Mouse (Mus musculus): Measurements from ENCODE around the gene Pgbd5. TPM values are rescaled to one million over a fixed set of nuclear protein-coding genes. Genes with fewer than 3 reads are reported as not detected.

The Pgbd5 gene
- polyA plus RNA-seq (2016; fragmentation: Nextera tagmentation; extraction: Ambion mirVana) = 2.1 and 2.3 TPM in 2 replicates

DNA sequence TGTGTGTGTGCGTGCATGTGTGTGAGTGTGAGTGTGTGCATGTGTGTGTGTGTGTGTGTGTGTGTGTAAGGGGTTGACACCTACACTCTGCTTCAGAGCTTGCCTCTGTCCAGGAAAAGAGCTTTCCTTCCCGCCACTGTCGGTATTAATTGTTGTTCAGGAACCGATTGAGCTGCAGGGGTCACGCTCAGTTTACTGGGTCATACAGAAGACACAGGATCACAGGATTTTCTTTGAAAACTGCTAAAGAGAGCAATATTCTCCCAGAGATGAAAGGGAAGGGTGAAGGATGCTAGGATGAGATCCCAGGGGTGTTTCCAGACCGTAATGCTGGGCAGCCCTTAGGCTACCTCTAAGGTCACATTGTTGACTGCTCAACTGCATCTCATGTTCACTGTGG, at the start of gene Pgbd5:
Pgbd5 (minus strand) TSS at position 101 of the 400 bp plus-strand sequence.
- Histone ChIP-seq H3K9me3 (replicated peaks) (no peaks in the 10 kb centered on the region), H3K27ac (replicated peaks) (no peak within 1 kb of the TSS), H3K27me3 (ENCODE audit: low read depth, poor library complexity, severe bottlenecking) (no peaks in the 10 kb centered on the region), H3K4me3 (no peak within 1 kb of the TSS), H3K36me3 (no peaks in the 10 kb centered on the region), H3K4me1 (peaks cover 15% of the 10 kb centered on the region)
- WGBS = 83% methylated on average over 6 of the region's 6 CpGs
- DNase-seq (ENCODE audit: low spot score) = no peak

DNA sequence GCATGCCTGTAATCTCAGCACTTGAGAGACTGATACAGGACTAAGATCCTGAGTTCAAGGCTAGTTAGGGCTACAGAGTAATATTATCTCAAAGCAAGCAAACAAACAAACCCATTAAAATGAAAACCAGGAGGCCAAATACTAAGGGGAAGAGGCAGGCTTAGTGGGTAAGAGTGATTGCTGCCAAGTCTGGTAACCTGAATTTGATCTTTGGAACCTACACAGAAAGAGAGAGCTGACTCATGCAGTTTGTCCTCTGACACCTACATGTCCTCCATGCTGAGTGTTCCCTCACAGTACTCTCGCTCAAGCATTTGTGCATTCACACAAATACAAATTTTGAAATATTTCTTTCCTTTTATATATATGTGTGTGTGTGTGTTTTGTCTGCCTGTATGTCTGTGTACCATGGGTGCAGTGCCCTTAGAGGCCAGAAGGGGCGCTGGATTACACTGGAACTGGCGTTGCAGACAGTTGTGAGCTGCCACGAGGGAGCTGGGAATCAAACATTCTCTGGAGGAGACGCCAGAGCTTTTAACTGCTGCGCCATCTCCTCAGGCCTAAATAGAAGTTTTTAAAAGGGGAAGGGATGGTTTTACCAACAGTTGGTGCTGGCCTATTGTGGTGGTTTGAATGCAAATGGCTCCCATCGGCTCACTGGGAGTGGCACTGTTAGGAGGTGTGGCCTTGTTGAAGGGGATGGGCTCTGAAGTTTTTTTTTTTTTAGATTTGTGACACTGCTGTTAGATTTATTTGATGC, 44.1 kb upstream of the Pgbd5 start:
- Histone ChIP-seq H3K9me3 (replicated peaks) (no peaks in the 10 kb centered on the region), H3K27me3 (ENCODE audit: low read depth, poor library complexity, severe bottlenecking) (no peaks in the 10 kb centered on the region), H3K4me1 (peaks cover 4% of the 10 kb centered on the region; the same call in 1 of the 2 replicates), H3K4me3 (no peak overlapping the region), H3K36me3 (no peaks in the 10 kb centered on the region), H3K27ac (replicated peaks) (no peak overlapping the region)
- no peak for DNase-seq (ENCODE audit: low spot score)
- WGBS = 71% methylated on average over 7 of the region's 7 CpGs

DNA sequence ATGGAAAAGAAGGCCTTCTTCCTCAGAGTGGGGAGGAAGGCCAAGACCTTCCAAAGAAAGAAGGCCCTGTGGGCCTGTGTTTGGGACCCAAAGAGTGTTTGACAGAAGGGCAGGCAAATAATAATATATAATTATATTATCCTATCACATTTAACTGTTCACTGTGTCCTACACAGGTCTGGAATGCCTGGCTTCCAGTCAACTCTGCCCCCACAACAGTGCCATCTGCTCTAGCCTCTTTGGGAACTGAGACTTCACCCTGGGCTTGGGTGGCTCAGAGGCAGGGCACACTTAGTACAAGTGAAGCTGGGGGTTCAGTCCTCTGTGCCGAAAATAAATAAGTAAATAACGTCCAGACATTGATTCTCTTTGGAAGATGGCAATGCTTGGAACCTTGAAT, 43.3 kb upstream of the Pgbd5 start:
- WGBS = 90% methylated on average over 2 of the region's 2 CpGs
- peaks cover 4% of the 10 kb centered on the region; the same call in 1 of the 2 replicates for H3K4me1 ChIP-seq

DNA sequence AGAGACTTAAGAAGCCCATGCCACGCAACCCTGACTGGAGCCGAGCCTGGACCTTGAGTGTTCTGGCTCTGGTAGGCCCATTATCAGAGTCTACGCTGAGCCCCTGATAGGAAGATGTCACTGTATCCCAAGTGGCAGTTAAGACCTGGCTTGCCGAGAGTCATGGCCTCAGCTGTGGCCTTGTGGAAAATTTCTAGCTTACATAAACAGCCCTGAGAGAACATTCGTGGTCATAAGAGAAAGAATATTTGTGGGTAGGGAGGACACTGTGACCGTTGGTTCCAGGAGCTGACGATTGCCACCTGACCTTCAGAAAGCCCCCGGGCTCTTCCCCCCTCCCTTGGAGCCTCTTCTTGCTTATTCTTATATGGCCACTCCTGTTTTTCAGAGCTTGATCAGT, 40.9 kb upstream of the Pgbd5 start:
- H3K27ac ChIP-seq (replicated peaks) = no peak overlapping the region
- 86% methylated on average over 8 of the region's 8 CpGs for WGBS
- no peak overlapping the region for H3K4me3 ChIP-seq
- H3K4me1 ChIP-seq = 0 out of 2 replicates have a peak, but pooled peaks cover 7% of the 10 kb centered on the region
- no peaks in the 10 kb centered on the region for H3K9me3 ChIP-seq (replicated peaks)
- H3K36me3 ChIP-seq = no peaks in the 10 kb centered on the region
- no peak for DNase-seq (ENCODE audit: low spot score)
- no peaks in the 10 kb centered on the region for H3K27me3 ChIP-seq (ENCODE audit: low read depth, poor library complexity, severe bottlenecking)

More for the DNA sequence above, 43.3 kb upstream of the Pgbd5 start:
- no peaks in the 10 kb centered on the region for H3K9me3 ChIP-seq (replicated peaks)
- H3K27ac ChIP-seq (replicated peaks) = no peak overlapping the region
- H3K4me3 ChIP-seq = no peak overlapping the region
- H3K36me3 ChIP-seq = no peaks in the 10 kb centered on the region
- no peak for DNase-seq (ENCODE audit: low spot score)
- no peaks in the 10 kb centered on the region for H3K27me3 ChIP-seq (ENCODE audit: low read depth, poor library complexity, severe bottlenecking)

DNA sequence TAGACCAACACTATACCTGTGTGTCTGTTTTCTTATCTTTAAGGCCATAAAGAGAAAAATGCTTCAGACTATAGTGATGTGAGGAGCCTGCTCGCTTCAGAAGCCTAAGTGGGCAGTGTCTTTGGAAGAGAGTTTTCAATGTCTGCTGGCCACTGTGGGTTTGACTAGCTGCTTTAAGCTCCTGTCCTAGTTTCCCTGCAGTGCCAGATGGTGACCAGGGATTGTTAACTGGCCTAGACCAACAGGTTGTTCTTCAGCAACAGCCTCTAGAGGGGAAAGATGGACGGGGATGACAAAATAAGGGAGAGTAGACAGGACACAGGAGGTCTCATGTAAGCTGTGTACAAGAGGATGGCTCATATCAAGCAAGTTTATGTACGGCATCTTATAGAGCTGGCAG, 39.8 kb upstream of the Pgbd5 start:
- H3K4me3 ChIP-seq = no peak overlapping the region
- DNase-seq (ENCODE audit: low spot score) = no peak
- H3K36me3 ChIP-seq = no peaks in the 10 kb centered on the region
- no peak overlapping the region for H3K27ac ChIP-seq (replicated peaks)
- 0 out of 2 replicates have a peak, but pooled peaks cover 7% of the 10 kb centered on the region for H3K4me1 ChIP-seq
- 77% methylated on average over 3 of the region's 3 CpGs for WGBS
- no peaks in the 10 kb centered on the region for H3K9me3 ChIP-seq (replicated peaks)
- H3K27me3 ChIP-seq (ENCODE audit: low read depth, poor library complexity, severe bottlenecking) = no peaks in the 10 kb centered on the region

DNA sequence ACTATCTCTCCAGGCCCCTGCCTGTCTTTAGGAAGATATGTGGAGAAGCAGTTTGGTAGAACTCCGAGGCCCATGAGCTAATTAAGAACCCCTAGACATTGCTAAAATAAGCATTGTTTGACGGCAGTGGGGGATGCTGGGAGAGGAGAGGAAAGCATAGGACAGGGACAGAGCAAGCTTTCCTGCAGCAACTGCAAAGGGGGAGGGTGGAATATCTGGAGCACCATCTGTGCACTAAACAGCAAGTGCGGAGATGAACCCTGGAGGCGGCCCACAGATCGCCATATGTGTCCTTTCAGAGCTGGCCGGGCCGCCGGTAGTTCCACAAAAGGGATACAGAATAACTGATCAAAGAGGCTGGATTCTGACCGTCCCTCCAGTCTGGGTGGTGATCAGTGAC, 37.2 kb upstream of the Pgbd5 start:
- H3K9me3 ChIP-seq (replicated peaks) = no peaks in the 10 kb centered on the region
- H3K27me3 ChIP-seq (ENCODE audit: low read depth, poor library complexity, severe bottlenecking) = no peaks in the 10 kb centered on the region
- WGBS = 71% methylated on average over 9 of the region's 9 CpGs
- no peak overlapping the region for H3K4me3 ChIP-seq
- peak; percentile 18 for DNase-seq (ENCODE audit: low spot score)
- H3K27ac ChIP-seq (replicated peaks) = peak overlapping the region; percentile 6; the same call in 1 of the 2 replicates
- H3K4me1 ChIP-seq = 0 out of 2 replicates have a peak, but pooled peaks cover 7% of the 10 kb centered on the region
- H3K36me3 ChIP-seq = no peaks in the 10 kb centered on the region

DNA sequence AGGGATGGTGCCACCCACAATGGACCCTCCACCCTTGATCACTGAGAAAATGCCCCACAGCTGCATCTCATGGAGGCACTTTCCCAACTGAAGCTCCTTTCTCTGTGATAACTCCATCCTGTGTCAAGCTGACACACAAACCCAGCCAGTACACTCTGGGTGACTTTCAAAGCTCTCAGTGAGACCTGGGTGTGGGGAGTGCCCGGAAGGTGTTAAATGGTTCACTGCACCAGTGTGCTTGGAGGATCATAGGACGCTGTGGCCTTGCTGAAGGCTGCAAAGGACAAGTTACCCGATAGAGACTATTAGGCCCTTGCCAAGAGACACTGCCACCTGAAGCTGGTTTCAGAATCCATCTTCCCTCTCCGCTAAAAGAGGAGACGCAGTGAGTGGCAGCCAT, 36.2 kb upstream of the Pgbd5 start:
- WGBS = 85% methylated on average over 5 of the region's 5 CpGs
- Histone ChIP-seq H3K27ac (replicated peaks) (no peak overlapping the region), H3K4me1 (0 out of 2 replicates have a peak, but pooled peaks cover 7% of the 10 kb centered on the region)

DNA sequence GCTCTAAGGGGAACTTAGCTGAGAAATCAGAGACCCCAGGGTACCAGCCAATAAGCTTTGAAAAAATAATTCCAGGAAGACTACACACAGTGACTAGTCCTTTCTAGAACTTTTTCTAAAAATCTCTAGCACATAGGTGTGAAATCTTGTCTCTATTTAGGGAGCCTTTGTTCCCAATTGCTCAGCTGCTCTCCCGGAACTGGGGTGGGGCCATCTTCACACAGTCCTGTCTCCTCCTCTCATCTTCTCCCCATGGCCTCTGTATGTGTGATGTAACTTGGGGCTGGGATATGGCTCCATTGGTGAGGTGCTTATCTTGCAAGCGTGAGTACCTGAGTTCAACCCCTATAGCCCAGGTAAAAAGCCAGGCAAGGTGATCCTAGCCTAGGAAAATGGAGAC, 25.2 kb upstream of the Pgbd5 start:
- 82% methylated on average over 2 of the region's 2 CpGs for WGBS
- Histone ChIP-seq H3K4me1 (peaks cover 8% of the 10 kb centered on the region; the same call in 1 of the 2 replicates), H3K9me3 (replicated peaks) (no peaks in the 10 kb centered on the region), H3K36me3 (no peaks in the 10 kb centered on the region), H3K27ac (replicated peaks) (no peak overlapping the region), H3K4me3 (no peak overlapping the region), H3K27me3 (ENCODE audit: low read depth, poor library complexity, severe bottlenecking) (no peaks in the 10 kb centered on the region)
- no peak for DNase-seq (ENCODE audit: low spot score)

More for the DNA sequence above, 36.2 kb upstream of the Pgbd5 start:
- Histone ChIP-seq H3K4me3 (no peak overlapping the region), H3K36me3 (no peaks in the 10 kb centered on the region), H3K27me3 (ENCODE audit: low read depth, poor library complexity, severe bottlenecking) (no peaks in the 10 kb centered on the region), H3K9me3 (replicated peaks) (no peaks in the 10 kb centered on the region)
- no peak for DNase-seq (ENCODE audit: low spot score)

DNA sequence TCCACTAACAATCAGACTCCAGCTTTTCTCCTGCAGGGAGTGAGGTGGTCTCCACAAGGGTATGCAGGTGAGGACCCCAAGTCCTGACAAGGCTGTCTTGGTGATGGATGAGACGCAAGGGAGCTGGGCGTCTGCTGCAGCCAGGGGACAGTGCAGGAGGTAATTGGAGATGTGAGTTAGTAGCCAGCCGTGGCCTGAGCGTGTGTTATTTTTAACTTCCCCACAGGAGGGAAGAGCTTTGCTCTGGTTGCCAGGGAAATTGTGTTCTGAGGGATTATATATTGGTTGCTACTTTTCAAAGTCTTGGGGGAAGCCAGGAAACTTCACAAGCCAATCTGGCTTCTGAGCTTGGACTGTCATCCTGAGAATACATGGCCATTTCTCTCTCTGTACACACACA, 23.7 kb upstream of the Pgbd5 start:
- Histone ChIP-seq H3K4me3 (no peak overlapping the region), H3K27ac (replicated peaks) (no peak overlapping the region), H3K9me3 (replicated peaks) (no peaks in the 10 kb centered on the region), H3K4me1 (peaks cover 8% of the 10 kb centered on the region; the same call in 1 of the 2 replicates), H3K27me3 (ENCODE audit: low read depth, poor library complexity, severe bottlenecking) (no peaks in the 10 kb centered on the region), H3K36me3 (no peaks in the 10 kb centered on the region)
- no peak for DNase-seq (ENCODE audit: low spot score)
- WGBS = 62% methylated on average over 4 of the region's 4 CpGs

DNA sequence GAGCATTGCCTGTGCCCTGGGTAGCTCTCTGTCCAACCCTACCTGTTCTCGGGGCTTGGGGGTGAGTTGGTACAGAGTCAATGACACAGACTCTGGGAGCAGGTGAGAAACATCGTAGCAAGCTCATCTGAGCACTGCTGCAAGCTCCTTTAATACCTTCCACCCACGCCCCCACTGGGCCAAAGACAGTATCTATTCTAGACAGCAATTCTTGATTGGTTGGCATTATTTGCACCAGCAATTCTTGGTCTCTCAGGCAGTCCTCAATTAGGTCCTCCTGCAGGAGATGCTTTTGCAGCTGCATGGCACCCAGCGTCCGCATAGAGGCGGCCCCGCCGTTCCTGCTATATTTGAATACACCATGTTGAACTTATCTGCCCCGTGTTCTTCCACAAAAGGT, 22.7 kb upstream of the Pgbd5 start:
- Histone ChIP-seq H3K27me3 (ENCODE audit: low read depth, poor library complexity, severe bottlenecking) (no peaks in the 10 kb centered on the region), H3K9me3 (replicated peaks) (no peaks in the 10 kb centered on the region), H3K27ac (replicated peaks) (no peak overlapping the region), H3K36me3 (no peaks in the 10 kb centered on the region), H3K4me1 (peaks cover 8% of the 10 kb centered on the region; the same call in 1 of the 2 replicates), H3K4me3 (no peak overlapping the region)
- DNase-seq (ENCODE audit: low spot score) = no peak
- 84% methylated on average over 9 of the region's 9 CpGs for WGBS

DNA sequence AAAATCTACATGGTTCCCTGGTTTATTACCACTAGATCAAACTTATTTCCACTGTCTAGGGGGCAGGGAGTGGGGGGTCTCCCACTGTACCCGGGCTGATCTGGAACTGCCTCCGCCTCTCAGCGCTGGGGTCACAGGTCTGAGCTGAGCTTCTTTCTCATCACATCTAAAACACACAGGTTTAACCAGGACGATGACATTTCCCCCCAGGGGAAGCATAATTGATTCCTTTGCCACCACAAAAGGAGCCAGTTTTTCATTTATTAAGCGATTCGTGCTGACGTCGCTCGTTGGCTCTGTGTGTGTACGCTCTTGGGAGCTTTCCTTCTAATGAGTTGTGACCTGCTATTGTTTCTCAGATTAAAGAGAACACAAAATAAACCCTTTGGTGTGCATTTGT, 21.6 kb upstream of the Pgbd5 start:
- no peak for DNase-seq (ENCODE audit: low spot score)
- Histone ChIP-seq H3K36me3 (no peaks in the 10 kb centered on the region), H3K9me3 (replicated peaks) (no peaks in the 10 kb centered on the region), H3K4me1 (peaks cover 8% of the 10 kb centered on the region; the same call in 1 of the 2 replicates), H3K27ac (replicated peaks) (no peak overlapping the region), H3K4me3 (no peak overlapping the region), H3K27me3 (ENCODE audit: low read depth, poor library complexity, severe bottlenecking) (no peaks in the 10 kb centered on the region)
- WGBS = 72% methylated on average over 10 of the region's 10 CpGs

DNA sequence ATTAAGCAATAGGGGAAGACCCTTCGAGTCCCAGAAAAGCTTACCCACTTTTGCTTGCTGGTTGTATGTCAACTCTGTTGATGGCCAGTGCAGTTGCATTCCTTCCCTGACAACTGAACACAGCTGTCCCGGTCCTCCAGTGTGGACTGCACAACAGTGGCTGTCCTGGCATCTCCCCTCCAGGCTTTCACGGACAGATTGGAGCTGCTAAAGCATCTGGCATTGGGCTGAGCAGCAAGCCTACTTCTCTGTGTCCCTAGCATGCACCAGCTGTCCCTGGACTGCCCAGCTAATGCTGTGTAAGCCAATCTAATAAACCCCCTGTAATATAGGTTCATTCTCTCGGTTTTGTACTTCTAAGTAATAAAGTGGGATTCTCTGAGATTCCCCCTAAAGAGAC, 21.2 kb upstream of the Pgbd5 start:
- Histone ChIP-seq H3K4me3 (no peak overlapping the region), H3K36me3 (no peaks in the 10 kb centered on the region), H3K27me3 (ENCODE audit: low read depth, poor library complexity, severe bottlenecking) (no peaks in the 10 kb centered on the region), H3K4me1 (peaks cover 8% of the 10 kb centered on the region; the same call in 1 of the 2 replicates), H3K27ac (replicated peaks) (no peak overlapping the region; the same call in 1 of the 2 replicates), H3K9me3 (replicated peaks) (no peaks in the 10 kb centered on the region)
- WGBS = 75% methylated on average over 4 of the region's 4 CpGs
- no peak for DNase-seq (ENCODE audit: low spot score)

DNA sequence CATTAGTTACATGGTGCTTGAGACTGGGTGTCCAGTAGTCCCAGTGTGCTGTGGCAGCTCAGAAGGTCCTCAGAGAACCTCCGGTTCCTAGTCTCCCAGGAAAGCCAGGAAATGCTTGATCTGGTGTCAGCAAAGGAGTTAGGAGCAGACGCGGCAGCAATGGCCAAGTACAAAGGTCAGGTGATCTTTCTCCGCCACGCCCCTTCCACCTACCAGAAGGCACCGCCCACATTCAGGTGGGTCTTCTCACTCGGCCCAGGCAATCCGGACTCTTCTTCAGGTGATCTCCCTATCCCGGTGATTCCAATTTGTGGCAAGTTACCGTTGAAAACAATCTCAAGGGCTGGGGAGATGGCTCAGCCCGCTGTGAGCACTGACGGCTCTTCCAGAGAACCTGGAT, 20.2 kb upstream of the Pgbd5 start:
- Histone ChIP-seq H3K36me3 (no peaks in the 10 kb centered on the region), H3K4me1 (peaks cover 8% of the 10 kb centered on the region; the same call in 1 of the 2 replicates), H3K4me3 (no peak overlapping the region), H3K9me3 (replicated peaks) (no peaks in the 10 kb centered on the region), H3K27ac (replicated peaks) (no peak overlapping the region), H3K27me3 (ENCODE audit: low read depth, poor library complexity, severe bottlenecking) (no peaks in the 10 kb centered on the region)
- no peak for DNase-seq (ENCODE audit: low spot score)
- WGBS = 36% methylated on average over 12 of the region's 12 CpGs

Measured in midbrain, embryonic 10.5 days (tissue).